Mouse (Mus musculus) liver, embryonic 15.5 days (tissue): ENCODE measurements around the gene Foxo3. TPM values are rescaled to one million over a fixed set of nuclear protein-coding genes. Genes with fewer than 3 reads are reported as not detected.

Experiments used
- ATAC-seq: fragments of 200-750 bp; cut with Nextera tagmentation; 2 replicates; pipeline ENCODE4 v1.8.0; 2017; ENCODE audit warnings: moderate number of reproducible peaks, mild to moderate bottlenecking, moderate library complexity; ENCODE audit not compliant: insufficient read depth
- H3K27ac ChIP-seq: fragments of 300-500 bp; sonication (generic); replicated peaks from 2 replicates; pipeline ENCODE4 v1.5.1; 2015; ENCODE audit warnings: mild to moderate bottlenecking, inconsistent platforms
- H3K27me3 ChIP-seq: fragments of 300-500 bp; sonication (generic); 2 replicates; pipeline ENCODE4 v1.6.1; 2015; ENCODE audit warnings: mild to moderate bottlenecking, inconsistent platforms
- H3K36me3 ChIP-seq: fragments of 300-500 bp; sonication (generic); replicated peaks from 2 replicates; pipeline ENCODE4 v1.6.1; 2015; ENCODE audit warnings: moderate library complexity, mild to moderate bottlenecking, inconsistent platforms
- H3K4me1 ChIP-seq: fragments of 300-500 bp; sonication (generic); replicated peaks from 2 replicates; pipeline ENCODE4 v1.6.1; 2015; ENCODE audit warnings: inconsistent platforms
- H3K4me2 ChIP-seq: fragments of 300-500 bp; sonication (generic); 2 replicates; pipeline ENCODE4 v1.6.1; 2015; ENCODE audit warnings: moderate library complexity, mild to moderate bottlenecking, inconsistent platforms
- H3K4me3 ChIP-seq: fragments of 300-500 bp; sonication (generic); replicated peaks from 2 replicates; pipeline ENCODE4 v1.5.1; 2015; ENCODE audit warnings: mild to moderate bottlenecking, inconsistent platforms
- H3K9ac ChIP-seq: fragments of 300-500 bp; sonication (generic); 2 replicates; pipeline ENCODE4 v1.6.1; 2015; ENCODE audit warnings: moderate library complexity, mild to moderate bottlenecking, inconsistent platforms
- H3K9me3 ChIP-seq: fragments of 300-500 bp; sonication (generic); replicated peaks from 2 replicates; pipeline ENCODE4 v1.6.1; 2016; ENCODE audit warnings: inconsistent platforms
- WGBS: fragments of 180-500 bp; shearing (Covaris S2); methylation state at CpG from one replicate; pipeline ENCODE4 v1.1.7; 2015; ENCODE audit warnings: mixed read lengths; ENCODE audit not compliant: insufficient replicate concordance; 5-methylcytosine and 5-hydroxymethylcytosine counted together
- polyA plus RNA-seq: library from polyadenylated mRNA; unstranded; fragments of >200 nt; fragmentation: Nextera tagmentation; extraction: Ambion mirVana; gene quantifications from 2 replicates; pipeline ENCODE4 v1.2.1, GENCODE M21; 2015

The Foxo3 gene
- polyA plus RNA-seq, 1 experiment from 2014 or later, result 15.1 TPM

DNA sequence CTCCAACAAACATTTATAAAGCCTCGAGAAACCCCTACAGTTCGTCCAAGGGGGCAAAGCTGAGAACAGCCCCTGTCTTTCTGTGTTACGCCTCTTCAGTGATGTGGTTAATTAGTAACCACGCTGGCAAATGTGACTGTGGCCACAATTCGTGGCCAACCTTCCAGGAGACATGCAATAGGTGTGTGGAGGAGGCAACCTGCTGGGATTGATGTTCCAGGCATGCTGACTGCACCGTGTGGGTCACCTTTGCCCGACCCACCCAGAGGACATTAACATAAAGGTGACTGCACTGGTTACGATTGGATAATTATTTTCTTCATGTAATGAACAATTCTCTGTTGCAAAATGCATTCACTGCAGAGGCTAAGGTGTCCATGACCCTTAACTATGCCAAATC, 74.0 kb downstream of the Foxo3 start:
- H3K4me3 ChIP-seq, result no peak overlapping the region
- H3K36me3 ChIP-seq, result peaks cover 56% of the 10 kb centered on the region
- H3K4me2 ChIP-seq, result peak overlapping the region; percentile 31
- H3K9me3 ChIP-seq, result no peaks in the 10 kb centered on the region
- peaks cover 72% of the 10 kb centered on the region for H3K4me1 ChIP-seq
- H3K27ac ChIP-seq, result peak overlapping the region; percentile 67
- H3K9ac ChIP-seq, result no peak overlapping the region
- 66% methylated on average over 8 of the region's 8 CpGs for WGBS
- ATAC-seq, result peak; percentile 73
- H3K27me3 ChIP-seq, result no peaks in the 10 kb centered on the region

DNA sequence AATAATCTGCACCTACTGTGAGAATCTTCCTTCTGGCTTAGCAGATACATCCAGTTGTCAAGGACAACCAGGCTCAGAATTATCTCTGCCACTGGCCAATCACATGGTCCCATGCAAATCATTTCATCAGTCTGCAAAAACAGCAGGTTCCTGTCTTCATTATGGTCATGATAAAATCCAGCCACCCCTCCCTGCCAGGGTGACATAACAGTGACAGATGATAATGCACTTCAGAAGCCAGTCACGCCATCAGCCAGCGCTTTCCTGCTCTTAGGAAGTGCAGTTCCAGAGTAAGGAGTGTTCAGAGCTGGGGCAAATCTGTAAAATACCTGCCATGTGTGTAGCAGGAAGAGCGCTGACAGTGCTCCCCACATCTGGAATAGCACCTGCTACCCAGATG, 77.1 kb downstream of the Foxo3 start:
- Histone ChIP-seq H3K9ac (no peak overlapping the region), H3K4me1 (peaks cover 77% of the 10 kb centered on the region), H3K36me3 (peaks cover 60% of the 10 kb centered on the region), H3K4me3 (no peak overlapping the region), H3K9me3 (no peaks in the 10 kb centered on the region), H3K27ac (no peak overlapping the region; the same call in 1 of the 2 replicates), H3K4me2 (no peak overlapping the region), H3K27me3 (no peaks in the 10 kb centered on the region)
- WGBS, result 26% methylated on average over 3 of the region's 3 CpGs
- peak; percentile 35; the same call in 1 of the 2 replicates for ATAC-seq

DNA sequence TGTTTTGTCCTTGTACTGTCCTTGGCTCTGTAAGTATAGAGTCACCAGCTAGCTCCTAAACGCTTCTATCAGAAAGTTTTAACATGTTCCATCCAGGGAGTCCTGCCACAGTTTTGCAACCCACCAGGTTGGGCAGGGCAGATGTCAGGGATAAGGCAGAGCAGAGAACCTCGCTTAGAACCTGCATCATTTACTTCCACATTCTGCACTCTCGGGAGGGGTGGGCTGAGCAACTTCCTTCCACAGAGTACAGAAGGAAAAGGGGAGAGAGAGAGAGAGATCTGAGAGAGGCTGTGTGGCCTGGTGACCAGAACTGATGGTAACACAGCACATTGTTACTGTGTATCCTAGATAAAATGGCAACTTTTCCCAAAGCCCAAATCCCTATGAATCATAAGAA, 77.9 kb downstream of the Foxo3 start:
- Histone ChIP-seq H3K9ac (no peak overlapping the region), H3K27ac (no peak overlapping the region), H3K9me3 (no peaks in the 10 kb centered on the region), H3K27me3 (no peaks in the 10 kb centered on the region), H3K4me1 (peaks cover 79% of the 10 kb centered on the region), H3K4me3 (no peak overlapping the region), H3K4me2 (no peak overlapping the region), H3K36me3 (peaks cover 67% of the 10 kb centered on the region)
- ATAC-seq, result no peak
- 33% methylated on average over 3 of the region's 3 CpGs for WGBS

DNA sequence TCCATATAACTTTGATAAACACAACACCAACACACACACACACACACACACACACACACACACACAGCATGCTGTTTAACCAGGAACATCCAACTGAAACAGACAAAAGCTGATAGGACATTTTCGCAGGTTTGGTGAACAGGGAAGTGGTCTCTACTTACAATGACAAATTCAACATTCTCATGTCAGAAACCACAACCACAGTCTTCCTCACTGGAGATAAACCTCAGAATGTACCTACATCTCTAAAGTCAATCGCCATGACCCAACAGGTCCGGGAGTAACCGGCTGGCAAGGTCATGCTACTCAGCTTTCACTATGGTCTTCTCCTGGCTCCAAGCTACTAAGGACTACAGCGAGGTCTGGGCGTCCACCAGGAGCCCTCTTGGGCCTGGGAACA, 81.8 kb downstream of the Foxo3 start:
- H3K4me1 ChIP-seq, result peaks cover 81% of the 10 kb centered on the region
- peaks cover 95% of the 10 kb centered on the region for H3K36me3 ChIP-seq
- H3K4me2 ChIP-seq, result no peak overlapping the region
- ATAC-seq, result no peak
- H3K27me3 ChIP-seq, result no peaks in the 10 kb centered on the region
- no peak overlapping the region for H3K4me3 ChIP-seq
- no peak overlapping the region for H3K9ac ChIP-seq
- no peaks in the 10 kb centered on the region for H3K9me3 ChIP-seq
- no peak overlapping the region for H3K27ac ChIP-seq
- WGBS, result 49% methylated on average over 6 of the region's 6 CpGs

DNA sequence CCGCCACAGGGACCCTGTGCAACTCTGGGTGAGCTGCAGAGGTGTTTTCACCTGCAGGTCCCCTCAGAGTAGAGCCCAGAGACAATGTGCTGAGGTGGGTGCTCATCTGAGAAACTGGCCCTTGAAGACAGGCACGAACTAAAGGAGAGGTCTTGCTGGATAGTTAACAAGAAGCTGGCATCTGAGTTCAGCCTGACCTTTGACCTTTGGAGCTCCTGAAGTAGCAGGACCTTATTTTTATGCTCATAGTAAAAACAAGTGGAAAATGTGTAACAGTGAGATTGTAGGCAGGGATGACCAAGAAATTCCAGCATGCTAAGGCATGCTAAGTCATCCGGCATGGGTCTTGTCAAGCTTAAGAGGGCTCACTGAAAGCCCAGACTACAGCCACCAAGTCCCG, 82.6 kb downstream of the Foxo3 start:
- no peaks in the 10 kb centered on the region for H3K27me3 ChIP-seq
- no peak overlapping the region for H3K4me3 ChIP-seq
- H3K27ac ChIP-seq, result no peak overlapping the region
- no peak overlapping the region for H3K4me2 ChIP-seq
- H3K9ac ChIP-seq, result no peak overlapping the region
- H3K4me1 ChIP-seq, result peaks cover 81% of the 10 kb centered on the region
- peaks cover 96% of the 10 kb centered on the region for H3K36me3 ChIP-seq
- no peak for ATAC-seq
- H3K9me3 ChIP-seq, result no peaks in the 10 kb centered on the region
- WGBS, result 78% methylated on average over 4 of the region's 4 CpGs

DNA sequence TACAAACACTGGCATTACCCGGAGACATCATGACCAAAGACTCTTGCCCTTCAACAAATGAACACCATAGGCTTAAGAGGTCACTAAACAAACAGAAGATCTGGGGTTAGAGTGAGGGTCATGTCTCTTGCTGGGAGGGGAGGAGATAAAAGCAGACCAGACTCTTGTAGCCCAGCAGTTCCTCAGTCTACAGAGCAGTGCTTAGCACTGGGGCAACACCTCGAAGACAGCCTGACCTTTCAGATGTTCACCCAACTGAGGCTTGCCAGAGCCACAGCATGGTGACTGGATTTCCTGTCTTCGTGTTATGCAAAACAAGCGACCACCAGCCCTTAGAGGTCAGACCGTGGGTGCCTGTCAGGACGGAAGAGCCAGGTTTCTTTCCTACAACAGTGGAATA, 83.6 kb downstream of the Foxo3 start:
- Histone ChIP-seq H3K9me3 (no peaks in the 10 kb centered on the region), H3K9ac (no peak overlapping the region), H3K36me3 (peaks cover 98% of the 10 kb centered on the region), H3K27ac (no peak overlapping the region), H3K4me3 (no peak overlapping the region), H3K27me3 (no peaks in the 10 kb centered on the region), H3K4me1 (peaks cover 82% of the 10 kb centered on the region), H3K4me2 (no peak overlapping the region)
- no peak for ATAC-seq
- WGBS, result 42% methylated on average over 6 of the region's 6 CpGs

DNA sequence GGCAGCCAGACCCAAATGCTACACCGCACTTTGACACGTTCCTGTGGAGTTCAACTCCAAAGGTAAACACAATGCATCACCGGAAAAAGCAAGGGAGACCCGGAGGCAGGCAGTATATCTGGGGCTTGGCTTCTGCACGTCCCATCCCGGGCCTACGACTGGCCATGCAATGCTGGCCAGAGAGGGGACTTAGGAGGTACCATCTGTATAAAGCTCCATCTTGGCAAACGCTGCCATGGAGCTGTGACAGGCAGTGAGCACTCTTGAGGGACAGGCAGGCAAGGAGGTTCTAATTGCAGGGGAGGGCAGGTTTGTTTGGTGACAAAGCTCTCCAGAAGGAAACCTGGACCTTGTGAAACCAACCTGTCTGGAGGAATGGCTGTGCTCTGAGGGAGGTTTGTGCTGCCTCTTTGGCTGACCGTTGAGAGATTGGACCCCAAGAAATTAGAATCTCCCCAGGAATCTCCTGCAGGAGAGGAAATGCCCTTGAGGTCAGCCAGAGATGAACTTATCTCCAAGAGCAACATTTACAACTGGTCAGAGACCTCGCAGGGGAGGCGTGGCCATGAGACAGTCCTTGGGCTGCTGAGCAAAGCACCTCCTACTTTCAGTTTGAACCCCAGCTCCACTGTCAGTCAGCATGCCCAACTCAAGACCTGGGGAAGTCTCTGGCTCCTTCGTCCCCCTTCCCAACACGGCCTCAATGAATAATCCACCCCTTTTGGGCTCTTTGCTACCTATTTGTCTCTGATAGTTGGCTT, 86.7 kb downstream of the Foxo3 start:
- Histone ChIP-seq H3K4me3 (no peak overlapping the region), H3K9me3 (no peaks in the 10 kb centered on the region), H3K27me3 (no peaks in the 10 kb centered on the region), H3K27ac (peak overlapping the region; percentile 34; the same call in 1 of the 2 replicates), H3K9ac (no peak overlapping the region), H3K4me2 (no peak overlapping the region), H3K36me3 (peaks cover 98% of the 10 kb centered on the region), H3K4me1 (peaks cover 64% of the 10 kb centered on the region)
- 55% methylated on average over 13 of the region's 13 CpGs for WGBS
- ATAC-seq, result no peak

DNA sequence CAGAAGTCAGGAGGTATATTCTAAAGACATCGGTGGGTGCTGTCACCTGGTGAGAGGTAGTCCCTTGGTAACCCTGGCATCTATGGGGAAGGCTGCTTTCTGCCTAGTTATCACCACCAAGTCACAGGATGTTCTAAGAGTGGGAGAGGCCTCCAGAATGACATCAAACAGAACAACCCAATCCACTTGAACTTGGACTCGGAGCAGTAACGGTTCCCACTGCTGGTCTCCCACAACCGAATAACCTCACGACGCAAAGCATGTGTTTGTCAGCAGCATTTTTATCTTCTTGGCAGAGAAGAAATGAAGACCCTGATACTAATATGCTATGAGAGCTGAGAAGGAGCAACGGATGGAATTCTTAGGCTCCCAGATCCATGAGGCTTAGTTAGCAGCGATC, 87.5 kb downstream of the Foxo3 start:
- 79% methylated on average over 8 of the region's 8 CpGs for WGBS
- no peak overlapping the region for H3K4me2 ChIP-seq
- no peaks in the 10 kb centered on the region for H3K9me3 ChIP-seq
- peaks cover 57% of the 10 kb centered on the region for H3K4me1 ChIP-seq
- no peak overlapping the region for H3K27ac ChIP-seq
- no peaks in the 10 kb centered on the region for H3K27me3 ChIP-seq
- H3K4me3 ChIP-seq, result no peak overlapping the region
- H3K36me3 ChIP-seq, result peaks cover 98% of the 10 kb centered on the region
- no peak overlapping the region for H3K9ac ChIP-seq
- no peak for ATAC-seq

DNA sequence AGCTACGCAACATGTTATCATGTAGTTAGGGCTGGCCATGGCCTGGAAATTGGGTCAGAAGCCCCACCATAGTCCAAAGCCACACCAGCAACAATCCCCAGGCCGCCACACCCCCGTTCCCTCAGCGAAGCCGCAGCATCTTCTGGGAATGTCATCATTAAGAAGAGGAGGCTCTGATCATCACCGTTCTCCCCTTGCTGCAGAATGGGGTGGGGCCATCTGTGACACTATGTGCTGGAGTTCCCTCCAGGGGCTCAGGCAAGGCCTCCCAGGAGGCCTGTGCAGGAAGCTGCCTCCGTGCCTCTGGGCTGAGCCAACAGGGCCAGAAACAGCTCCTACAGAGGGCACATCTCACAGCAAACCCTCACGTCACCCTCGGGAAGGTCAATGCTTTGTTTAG, 88.5 kb downstream of the Foxo3 start:
- 73% methylated on average over 9 of the region's 9 CpGs for WGBS
- peaks cover 98% of the 10 kb centered on the region for H3K36me3 ChIP-seq

DNA sequence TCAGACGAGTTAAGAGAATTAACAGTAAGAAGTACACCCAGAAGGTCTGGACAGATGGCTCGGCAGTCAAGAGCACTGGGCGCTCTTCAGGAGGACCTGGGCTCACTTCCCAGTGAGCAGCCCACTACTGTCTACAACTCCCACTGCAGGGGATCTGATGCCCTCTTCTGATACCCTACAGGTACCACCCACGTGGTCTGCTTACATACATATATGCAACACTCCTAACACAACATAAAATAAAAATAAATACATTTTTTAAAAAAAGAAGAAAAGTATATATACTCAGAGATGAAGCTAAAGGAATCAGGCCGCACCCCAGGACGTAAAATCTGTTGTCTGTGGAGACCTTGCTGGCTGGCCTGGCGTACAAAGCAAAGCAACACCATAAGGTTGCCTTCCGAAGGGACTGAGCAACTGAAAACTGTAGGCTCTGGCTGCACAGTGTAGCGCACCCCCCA, 89.6 kb downstream of the Foxo3 start:
- Histone ChIP-seq H3K9me3 (no peaks in the 10 kb centered on the region), H3K4me2 (no peak overlapping the region), H3K36me3 (peaks cover 98% of the 10 kb centered on the region), H3K27me3 (no peaks in the 10 kb centered on the region), H3K9ac (no peak overlapping the region), H3K27ac (no peak overlapping the region), H3K4me1 (peaks cover 37% of the 10 kb centered on the region), H3K4me3 (no peak overlapping the region)
- ATAC-seq, result no peak
- WGBS, result 86% methylated on average over 9 of the region's 9 CpGs

More for the DNA sequence above, 88.5 kb downstream of the Foxo3 start:
- Histone ChIP-seq H3K27ac (no peak overlapping the region), H3K4me3 (no peak overlapping the region), H3K9me3 (no peaks in the 10 kb centered on the region), H3K4me2 (no peak overlapping the region), H3K4me1 (peaks cover 48% of the 10 kb centered on the region), H3K9ac (no peak overlapping the region), H3K27me3 (no peaks in the 10 kb centered on the region)
- no peak for ATAC-seq

DNA sequence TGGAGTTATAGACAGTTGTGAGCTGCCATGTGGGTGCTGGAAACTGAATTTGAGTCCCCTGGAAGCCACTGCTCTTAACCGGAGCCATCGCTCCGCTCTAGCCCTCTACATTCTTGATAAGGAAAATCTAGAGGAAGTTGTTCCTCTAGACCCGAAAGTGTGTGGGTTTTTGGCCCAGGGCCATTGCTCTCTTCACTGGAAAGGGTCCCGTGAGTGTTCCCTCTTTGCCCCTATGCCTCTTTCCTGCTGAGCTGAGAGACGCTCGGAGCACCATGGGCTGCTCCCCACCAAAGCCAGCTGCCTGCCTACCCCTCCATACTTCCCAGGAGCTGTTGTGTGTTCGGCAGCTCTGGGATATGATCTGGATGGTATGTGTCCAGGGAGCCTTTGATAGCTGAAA, 96.2 kb downstream of the Foxo3 start:
- Histone ChIP-seq H3K27me3 (no peaks in the 10 kb centered on the region), H3K9ac (no peak overlapping the region), H3K27ac (no peak overlapping the region), H3K36me3 (peaks cover 72% of the 10 kb centered on the region), H3K9me3 (no peaks in the 10 kb centered on the region), H3K4me1 (no peaks in the 10 kb centered on the region), H3K4me2 (no peak overlapping the region), H3K4me3 (no peak overlapping the region)
- no peak for ATAC-seq
- WGBS, result 78% methylated on average over 8 of the region's 8 CpGs

DNA sequence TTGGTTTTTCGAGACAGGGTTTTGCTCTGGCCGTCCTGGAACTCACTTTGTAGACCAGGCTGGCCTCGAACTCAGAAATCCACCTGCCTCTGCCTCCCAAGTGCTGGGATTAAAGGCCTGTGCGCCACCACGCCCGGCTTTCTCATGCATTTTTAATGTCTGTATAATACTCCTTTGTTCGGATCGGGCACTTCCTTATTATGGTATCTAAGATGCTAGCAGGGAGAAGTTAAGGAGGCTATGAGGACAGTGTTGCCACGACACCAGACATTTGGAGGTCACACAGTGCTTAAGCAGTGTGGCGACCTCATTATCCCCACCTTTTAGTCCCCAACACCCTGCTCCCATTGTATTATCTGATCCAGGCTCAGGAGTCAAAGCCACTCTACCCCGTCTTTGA, 97.8 kb downstream of the Foxo3 start:
- Histone ChIP-seq H3K9ac (no peak overlapping the region), H3K4me1 (no peaks in the 10 kb centered on the region), H3K36me3 (peaks cover 57% of the 10 kb centered on the region), H3K4me2 (no peak overlapping the region), H3K27ac (no peak overlapping the region), H3K27me3 (no peaks in the 10 kb centered on the region), H3K4me3 (no peak overlapping the region), H3K9me3 (no peaks in the 10 kb centered on the region)
- ATAC-seq, result no peak
- whole genome bisulfite sequencing, result 88% methylated on average over 11 of the region's 11 CpGs
